Mouse (Mus musculus) embryo, embryonic 10.5 days (tissue): ENCODE data around the gene Eif4b.
"Not testable (repeated sequence)": the region's sequence is repeated elsewhere in the genome, so short reads cannot be mapped to it uniquely, and the experiment has no call there.

ENCODE experiments used
- DNase-seq: peaks from one replicate; pipeline ENCODE4 v3.0.0-alpha.2; 2015; ENCODE audit warnings: low spot score

Eif4b gene

DNA sequence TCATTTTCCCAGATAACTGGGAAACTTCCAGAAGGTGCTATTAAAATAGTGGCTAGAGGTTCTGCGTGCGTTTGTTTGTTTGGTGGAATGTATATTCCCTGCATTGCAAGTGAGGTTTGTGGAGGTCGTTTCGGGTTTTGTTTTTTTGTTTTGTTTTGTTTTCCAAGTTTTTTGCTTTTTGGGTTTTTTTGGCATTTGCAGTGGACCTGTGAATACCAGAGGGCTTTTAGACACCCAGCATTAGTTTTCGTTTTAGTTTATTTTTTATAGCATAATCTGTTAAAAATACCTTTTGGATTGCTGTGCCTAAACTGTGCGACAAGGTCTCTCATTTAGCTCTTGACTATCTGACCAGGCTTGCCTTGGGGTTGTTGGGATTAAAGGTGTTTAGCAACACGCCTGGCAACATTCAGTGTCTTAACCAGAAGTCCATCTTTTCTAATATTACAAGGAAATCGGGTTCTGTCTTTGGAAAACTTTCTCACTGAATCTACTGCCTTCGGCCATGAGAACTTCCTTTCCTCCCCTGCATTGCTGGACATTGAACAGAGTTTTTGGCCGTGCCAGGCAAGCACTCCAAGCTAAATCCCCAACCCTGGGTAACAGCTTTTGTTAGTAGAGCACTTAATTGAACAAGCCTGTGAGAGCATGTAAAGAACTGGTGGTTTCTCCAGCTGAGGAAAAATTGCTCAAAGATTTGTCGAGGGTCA lies 1.5 kb downstream of the Eif4b start:
- no peak for DNase-seq

DNA sequence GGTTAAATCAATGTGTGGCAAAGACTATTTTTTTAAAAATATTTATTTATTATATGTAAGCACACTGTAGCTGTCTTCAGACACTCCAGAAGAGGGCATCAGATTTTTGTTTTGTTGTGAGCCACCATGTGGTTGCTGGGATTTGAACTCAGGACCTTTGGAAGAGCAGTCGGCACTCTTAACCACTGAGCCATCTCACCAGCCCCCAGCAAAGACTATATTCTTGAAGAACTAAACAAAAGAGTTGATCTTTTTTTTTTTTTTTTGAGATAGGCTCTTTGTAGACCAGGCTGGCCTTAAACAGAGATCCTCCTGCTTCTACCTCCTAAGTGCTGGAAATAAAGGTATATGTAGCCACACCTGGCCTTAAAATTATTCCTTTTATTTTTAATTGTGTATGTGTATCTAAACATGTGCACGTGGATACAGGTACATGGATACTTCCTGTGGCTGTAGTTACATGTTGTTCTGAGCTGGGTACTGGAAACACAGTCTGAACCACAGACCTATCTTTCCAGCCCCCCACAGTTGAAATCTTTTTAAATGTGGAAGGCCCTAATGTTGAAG lies 3.6 kb downstream of the Eif4b start:
- no peak for DNase-seq

DNA sequence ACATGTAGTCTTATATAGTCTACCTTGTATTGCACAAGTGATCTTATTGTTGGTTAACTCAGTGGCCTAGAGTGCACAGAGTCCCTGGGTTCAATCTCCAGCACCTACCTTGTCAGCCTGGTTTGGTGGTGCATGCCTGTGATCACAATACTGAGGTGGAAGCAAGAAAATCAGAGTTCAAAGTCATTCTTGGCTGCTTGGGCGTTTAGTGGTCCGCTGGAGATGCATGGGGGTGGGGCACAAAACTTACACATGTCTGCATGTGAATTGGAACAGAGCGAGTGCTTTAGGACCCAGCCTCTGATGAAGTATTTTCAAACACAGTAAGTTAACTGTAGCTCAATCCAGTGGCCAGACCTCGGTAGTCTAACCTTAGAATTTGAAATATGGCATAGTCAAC lies 5.6 kb downstream of the Eif4b start:
- no peak for DNase-seq

DNA sequence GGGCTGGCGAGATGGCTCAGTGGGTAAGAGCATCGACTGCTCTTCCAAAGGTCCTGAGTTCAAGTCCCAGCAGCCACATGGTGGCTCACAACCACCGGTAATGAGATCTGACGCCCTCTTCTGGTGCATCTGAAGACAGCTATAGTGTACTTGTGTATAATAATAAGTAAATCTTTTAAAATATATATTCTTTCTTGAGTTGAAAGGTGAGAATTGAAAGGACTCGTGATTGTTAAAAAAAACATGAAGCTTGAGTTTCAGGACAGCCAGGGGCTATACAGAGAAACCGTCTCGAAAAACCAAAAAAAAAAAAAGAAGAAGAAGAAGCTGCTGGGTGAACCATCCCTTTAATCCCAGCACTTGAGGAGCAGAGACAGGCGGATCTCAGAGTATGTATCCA lies 6.4 kb downstream of the Eif4b start:
- DNase-seq = not testable (repeated sequence)

DNA sequence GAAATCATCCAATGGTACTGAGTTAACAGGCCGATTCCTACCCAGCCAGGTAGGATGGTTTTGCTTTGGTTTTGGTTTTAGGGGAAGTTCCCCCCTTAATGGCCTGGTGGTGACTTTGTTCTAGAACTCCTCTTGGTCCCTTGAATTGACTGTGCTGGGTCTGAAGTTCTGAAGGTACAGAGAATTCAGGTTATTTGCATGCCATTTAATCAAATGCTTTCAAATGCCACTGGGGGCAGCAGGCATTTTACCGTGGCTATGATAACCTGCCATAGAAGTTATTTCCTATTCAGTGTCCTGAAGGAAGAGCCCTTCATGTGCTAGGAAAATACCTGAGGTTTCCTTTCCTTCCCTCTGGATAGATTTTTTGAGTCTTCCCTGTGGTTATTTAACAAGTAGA lies 6.9 kb downstream of the Eif4b start:
- DNase-seq = no peak

DNA sequence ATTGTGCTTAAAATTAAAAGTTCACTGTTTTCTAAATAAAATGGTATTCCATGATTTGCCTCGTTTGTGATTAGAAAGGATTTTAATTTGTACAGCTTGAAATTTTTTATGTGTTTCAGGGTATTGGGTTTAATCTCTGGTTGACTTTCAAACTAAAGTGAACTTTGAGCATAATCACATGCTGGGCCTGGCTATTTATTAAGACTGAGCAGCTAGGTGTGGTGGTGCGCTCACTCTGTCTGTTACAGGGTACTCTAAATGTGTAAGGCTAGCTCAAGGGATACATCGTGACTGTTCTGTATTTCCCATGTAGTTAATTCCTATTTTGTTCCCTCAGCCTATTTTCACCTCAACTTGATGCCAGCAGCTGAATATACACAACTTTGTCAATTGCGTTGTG lies 8.6 kb downstream of the Eif4b start:
- no peak for DNase-seq

DNA sequence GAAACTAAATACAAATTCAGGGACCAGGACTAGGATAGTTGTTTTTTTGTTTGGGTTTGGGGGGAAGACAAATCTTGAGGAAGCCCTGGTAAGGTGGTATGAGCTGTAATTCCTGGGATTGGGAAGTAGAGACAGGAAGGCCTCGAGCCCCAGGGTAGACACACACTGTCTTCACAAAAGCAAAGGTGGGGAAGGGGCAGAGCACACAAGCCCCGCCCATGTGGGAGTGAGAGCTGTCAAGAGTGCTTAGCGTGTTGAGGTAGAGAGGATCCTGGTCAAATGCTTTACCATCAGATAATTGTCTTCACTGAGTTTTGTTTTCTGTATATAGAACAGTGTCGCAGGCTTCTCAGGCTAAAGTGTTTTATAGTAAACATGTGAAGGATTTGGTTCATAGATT lies 9.5 kb downstream of the Eif4b start:
- DNase-seq = no peak

DNA sequence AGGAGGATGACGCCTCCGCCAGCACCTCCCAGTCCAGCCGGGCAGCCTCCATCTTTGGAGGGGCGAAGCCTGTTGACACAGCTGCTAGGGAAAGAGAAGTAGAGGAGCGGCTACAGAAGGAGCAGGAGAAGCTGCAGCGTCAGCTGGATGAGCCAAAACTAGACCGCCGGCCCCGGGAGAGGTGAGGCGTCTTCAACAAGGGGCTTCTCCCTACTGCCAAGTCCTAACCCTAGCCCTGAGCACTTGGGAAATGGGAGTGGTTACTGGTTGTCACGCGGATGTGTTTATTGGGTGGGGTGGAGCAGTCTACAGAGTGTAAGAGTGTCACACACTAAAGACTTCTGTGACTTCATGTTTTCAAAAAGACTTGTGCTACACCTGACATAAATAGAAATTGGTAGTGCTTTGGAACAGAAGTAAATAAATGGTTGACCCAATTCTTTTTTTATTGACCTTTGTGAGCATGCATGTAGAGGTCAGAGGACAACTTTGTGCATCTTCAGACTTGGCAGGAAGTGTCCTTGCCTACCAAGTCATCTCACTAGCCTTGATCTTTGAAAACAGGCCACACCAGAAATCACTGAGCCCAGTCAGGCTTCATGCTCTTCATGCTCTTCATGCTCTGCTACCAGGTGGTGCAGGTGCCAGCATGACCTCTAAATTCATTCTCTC lies 16.5 kb downstream of the Eif4b start:
- no peak for DNase-seq

DNA sequence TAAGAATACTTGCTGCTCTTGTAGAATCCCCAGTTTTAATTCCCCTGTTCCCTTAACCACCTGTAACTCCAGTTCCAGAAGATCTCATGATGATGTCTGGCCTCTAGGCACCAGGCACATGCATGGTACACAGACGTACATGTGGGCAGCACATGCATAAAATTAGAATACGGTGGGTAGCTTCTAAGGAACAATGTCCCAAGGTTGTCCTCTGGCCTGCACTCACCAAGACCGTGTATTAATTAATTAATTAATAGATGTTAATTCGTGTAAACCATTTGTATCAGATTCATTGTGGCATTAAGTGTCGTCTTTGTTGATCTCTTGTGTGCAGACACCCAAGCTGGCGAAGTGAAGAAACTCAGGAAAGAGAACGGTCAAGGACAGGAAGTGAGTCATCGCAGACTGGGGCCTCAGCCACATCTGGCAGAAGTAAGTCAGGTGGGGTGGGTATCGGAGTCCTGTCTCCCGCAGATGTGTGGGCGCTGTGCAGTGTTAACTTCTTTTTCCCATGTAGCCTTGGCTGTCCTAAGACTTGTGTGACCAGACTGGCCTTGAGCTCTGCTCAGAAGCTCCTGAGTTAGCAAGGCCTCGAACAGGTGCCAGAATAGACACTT lies 17.6 kb downstream of the Eif4b start:
- DNase-seq = no peak

DNA sequence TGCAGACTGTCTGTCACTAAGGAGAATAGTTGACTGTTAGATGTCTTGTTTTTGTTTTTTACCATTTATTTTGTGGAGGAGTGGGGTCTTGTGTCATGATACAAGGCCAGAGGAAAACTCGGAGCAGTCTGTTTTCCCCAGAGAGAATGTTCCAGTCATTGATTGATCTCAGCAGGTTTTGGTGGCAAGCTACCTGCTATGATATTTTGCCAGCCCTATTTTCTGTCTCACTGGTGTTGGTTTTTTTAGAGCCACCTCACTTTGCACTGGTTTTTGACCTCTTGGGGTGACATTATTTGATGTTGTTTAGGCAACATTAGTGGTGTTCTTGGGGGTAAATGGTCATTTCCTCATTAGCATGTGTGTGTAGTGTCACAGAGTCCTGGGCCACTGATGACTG lies 18.1 kb downstream of the Eif4b start:
- no peak for DNase-seq

DNA sequence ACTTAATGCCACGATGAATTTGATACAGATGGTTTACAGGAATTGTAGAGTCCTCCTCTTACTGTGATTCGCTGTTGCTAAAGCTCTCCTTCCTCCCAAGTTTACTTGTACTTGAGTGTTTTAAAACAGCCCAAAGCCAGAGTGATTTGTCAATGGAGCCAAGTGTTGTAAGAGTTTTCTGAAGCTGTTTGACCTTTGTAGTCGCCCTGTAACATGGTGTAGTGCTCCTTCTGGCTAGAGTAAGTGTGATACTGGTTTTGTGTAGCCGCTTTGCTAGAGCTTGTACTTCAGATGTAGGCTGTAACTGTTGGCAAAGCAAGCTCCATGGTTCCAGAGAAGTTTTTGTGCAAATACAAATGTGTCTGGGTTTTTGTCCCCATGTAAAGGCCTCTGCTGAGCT lies 18.6 kb downstream of the Eif4b start:
- DNase-seq = no peak

DNA sequence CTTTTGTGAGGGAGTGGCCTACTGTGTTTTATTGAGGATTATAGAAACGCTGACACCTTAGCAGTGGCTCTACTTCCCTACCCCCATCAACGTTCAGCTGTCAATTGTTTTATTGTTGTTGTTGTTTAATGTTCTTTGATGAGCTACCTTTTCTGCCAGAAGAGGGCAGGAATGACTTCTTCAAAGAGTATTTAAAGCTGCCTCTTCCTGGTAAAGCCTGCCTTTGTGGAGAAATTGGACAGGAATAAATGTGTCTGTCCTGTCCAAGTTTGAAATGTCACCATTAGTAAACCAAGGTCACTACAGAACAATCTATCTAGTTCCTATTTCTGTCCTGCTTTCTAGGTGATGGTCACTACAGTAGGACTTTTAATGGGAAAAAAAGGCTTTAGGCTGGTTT lies 20.6 kb downstream of the Eif4b start:
- no peak for DNase-seq

DNA sequence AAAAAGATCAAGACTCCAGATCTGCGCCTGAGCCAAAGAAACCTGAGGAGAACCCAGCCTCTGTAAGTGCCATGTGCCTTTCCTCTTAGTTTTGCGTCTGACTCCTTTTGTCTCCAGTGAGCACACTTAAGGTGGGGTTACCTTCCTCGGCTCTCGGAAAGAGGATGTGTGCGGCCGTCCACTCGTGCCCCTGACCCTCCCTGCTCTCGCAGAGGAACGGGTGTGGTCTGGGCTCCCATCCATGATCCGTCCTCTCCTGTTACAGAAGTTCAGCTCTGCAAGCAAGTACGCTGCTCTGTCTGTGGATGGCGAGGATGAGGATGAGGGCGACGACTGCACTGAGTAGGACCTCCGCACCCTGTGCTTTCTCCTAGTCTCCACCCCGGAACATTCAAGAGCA lies 21.4 kb downstream of the Eif4b start:
- DNase-seq = no peak

DNA sequence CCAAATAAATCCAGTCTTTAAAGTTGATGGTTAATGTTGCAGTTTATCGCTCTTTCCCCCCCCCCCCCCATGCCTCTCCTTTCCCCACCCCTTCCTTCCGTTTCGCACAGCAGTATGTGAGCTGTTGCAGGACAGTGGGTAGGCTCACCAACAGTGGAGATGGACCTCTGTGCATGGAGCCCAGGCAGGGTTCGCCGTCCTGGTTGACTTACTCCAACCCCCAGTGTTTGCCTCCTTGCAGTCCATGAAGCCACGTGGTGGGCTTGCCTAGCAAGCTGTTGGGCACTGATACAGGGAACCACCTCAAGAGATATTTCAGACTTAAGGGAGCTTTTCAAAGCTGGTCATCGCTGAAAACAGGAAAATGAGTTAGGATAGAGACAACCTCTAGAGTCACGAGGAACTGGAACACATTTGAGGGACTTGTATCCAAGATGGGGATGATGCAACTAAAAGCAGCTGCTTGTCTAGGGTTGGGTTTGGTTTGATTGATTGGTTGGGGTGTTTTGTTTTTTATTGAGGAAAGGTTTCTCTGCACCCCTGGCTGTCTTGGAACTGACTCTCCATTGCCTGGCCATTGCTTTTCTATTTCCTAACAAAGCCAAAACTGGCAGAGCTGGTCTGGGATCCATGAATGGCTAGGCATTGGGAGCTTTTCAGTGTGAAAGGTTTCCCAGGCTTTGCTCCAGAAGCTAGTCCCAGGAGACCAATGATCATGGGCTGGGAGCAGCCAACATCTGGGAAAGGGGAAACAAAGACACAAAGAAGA lies 23.8 kb downstream of the Eif4b start:
- DNase-seq = no peak

DNA sequence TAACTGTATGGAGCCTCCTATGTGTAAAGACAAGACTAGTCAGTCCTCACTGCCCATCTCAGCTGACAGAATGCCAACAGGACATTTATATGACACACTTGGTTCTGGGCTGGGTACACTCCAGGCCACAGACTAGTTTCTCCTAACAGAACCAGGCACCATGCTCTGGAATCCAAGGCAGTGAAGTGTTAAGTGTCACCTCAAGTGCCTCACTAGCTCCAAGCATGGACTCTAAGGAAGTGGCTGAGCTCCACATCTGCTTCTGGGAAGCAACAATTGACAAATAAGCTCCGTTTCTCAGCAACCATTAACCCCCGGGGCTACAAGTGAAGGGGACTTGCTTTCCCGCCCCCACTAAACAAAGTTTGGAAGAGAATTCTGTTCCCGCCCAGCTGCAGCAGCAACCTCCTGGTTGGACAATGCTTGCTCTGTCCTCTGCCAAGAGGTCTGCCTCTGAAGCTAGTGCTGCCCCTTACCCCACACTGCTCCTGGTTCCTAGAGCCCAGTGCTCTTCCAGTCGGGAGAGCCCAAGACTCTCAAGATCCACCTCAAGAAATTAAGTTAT lies 24.5 kb downstream of the Eif4b start:
- peak; percentile 62 for DNase-seq

DNA sequence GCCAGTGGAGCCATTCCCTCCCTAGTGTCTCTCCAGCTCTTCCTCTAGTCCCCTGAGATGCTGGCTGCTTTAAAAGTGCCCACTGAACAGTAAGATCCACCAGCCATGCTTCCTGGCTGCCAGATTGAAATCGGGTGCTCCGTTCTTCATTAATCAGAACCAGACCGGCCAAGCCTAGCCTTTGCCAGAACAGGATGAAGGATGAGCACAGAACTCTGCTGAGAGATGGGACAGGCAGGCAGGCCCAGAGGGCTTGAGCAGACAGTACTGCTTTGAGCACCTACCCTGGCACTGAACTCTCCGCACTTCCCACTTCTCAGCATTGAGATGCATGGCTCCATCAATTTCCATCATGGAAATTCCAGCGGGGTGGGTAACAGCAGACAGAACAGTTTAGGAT lies 25.7 kb downstream of the Eif4b start:
- DNase-seq = no peak

DNA sequence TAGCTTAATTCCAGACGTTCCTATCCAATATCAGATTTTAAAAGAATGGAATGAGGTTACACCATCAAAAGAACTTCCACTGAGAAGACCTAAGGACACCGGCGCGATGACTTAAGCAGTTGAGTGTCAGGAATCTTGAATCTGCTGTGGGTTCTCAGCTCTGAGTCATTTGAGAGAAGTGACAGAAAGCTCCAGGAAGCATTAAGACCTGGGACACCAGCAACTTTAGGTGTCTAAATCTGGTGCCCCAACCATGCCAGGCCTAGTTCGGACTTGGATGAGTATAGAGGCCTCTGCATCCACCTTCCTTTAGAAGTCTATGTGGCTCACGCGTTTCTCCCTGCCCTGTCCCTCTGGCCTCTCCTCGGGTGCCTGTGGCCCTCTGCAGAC lies 26.2 kb downstream of the Eif4b start:
- peak; percentile 38 for DNase-seq

DNA sequence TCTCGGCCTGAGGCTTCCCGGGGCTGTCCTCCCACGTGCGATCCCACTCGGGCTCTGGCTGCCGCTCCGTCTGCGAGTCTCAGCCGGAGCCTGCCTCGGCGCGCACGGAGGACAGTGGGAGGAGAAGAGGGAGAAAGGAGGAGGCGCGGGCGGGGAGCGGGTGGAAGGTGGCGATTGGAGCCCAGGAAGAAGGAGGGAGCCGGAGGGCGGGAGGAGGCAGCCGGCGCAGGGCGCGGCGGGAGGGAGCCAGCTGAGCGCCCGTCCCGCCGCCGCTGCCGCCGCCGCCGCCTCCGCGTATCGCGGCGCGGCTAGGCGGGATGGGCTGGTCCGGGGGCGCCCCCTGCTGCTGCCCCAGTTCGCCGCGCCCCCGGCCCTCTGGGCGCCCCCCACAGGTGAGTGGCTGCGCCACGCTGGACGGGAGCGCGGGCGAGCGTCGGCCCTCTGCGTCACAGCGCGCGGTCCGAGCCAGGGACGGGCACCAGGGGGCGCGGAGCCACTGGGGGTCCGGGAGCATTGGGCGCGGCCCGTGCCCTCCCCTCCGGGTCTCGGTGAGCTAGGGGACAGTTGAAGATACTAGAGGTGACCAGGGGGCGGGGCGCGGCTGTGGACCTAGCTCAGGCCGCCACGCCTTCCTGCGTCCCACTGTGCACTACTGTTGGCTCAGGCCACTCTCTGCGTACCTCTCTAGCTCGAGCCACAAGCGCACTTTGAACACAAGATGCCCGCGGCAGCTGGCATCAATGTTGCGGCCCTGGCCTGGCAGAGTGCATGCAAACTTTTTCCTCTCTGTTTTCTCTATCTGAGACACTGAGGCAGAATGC lies 26.8 kb downstream of the Eif4b start, which contains the start of gene Tns2:
Gene Tns2, plus strand, starts transcription at position 253 of the 821 bp plus-strand sequence.
- peak; percentile 78 for DNase-seq

DNA sequence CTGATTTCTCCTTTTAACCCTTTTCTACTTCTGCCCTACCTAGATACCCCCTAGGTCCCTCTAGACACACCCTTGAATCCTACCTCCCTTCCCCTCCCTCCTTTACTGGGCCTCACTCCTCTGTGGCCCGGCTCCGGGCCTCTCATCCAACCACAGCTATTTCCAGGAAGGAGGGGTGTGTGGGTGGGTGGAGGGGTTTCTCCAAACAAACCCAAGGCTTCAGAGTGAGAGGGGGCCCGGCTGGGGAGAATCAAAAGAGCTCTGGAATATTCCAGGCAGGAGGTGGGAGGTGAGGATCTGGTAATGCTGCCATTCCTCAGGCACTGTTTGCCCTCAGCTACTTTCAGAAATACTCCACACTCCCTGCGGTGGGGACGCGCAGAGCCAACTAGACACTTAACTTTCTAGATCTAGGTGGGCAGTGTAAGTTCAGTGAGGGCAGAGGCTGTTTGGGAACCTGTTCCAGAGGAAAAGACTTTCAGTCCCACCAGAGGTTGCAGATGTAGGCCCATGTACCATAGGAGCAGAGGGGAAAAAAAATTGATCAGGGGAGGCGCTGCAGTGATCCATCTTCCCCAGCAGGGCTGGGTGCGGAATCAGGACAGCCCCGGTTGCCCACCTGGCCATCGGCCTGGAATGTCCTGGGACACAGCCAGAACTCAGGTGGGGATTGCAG lies 27.6 kb downstream of the Eif4b start:
- DNase-seq = peak; percentile 37

DNA sequence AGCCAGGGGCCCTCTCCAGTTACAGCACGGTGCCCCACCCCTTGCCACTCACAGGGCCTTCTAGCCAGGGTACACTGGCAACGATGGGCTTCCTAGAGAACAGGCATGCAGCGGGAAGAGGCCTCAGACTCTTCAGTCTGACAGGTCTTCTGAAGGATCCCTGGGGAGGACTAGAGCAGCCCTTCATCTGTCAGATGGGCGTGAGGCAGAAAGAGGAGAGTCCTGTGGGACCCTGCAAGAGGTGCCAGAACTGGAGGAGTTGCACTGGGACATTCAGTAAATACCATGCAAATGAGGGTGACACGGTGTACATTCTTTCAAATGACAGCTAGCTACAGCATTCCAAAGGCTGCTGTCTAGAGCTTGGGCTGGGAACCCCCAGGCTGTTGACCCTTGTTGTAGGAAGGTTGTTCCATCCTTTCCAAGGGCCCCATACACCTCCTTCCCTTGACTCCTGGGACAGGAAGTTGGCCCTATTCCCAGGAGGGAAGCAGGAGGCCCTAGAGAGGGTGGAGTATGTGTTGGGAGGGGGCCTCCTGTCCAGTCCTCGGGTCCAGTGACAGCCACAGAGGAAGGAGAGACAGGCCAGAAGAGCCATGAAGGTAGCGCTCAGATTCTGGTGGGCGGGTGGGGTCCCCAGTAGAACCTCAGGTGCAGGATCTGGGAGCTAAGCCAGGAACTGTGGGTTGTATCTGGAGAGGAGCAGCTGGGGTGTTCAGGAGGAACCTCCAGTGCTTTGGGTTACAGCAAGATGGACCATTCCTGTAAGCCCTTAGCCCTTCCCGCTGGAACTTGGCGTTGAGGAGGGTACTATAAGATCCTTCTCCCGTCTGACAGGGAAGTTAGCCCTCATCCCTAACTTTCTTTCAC lies 28.3 kb downstream of the Eif4b start:
- no peak for DNase-seq
